Mouse (Mus musculus) hindbrain, embryonic 14.5 days (tissue): ENCODE measurements at regions not wholly inside any gene's neighbourhood (a gene's known extent, or its start where the extent isn't known, plus 50 kb on each side); places are given as distances from the start of the nearest gene placed in this dataset.
"Not testable (repeated sequence)": the region's sequence is repeated elsewhere in the genome, so short reads cannot be mapped to it uniquely, and the experiment has no call there.

ENCODE experiments used
- ATAC-seq: fragments of 200-750 bp; cut with Nextera tagmentation; 2 replicates; pipeline ENCODE4 v1.8.0; 2017; ENCODE audit warnings: moderate number of reproducible peaks, mild to moderate bottlenecking, moderate TSS enrichment, moderate library complexity; ENCODE audit not compliant: low FRiP score
- DNase-seq: peaks from one replicate; pipeline ENCODE4 v3.0.0-alpha.2; 2015; ENCODE audit warnings: low spot score
- H3K27ac ChIP-seq: fragments of 300-500 bp; sonication (generic); 2 replicates; pipeline ENCODE4 v1.5.1; 2014; ENCODE audit warnings: mild to moderate bottlenecking, moderate library complexity
- H3K27me3 ChIP-seq: fragments of 300-500 bp; sonication (generic); 2 replicates; pipeline ENCODE4 v1.6.1; 2014; ENCODE audit warnings: mild to moderate bottlenecking, low read length, mixed read lengths; ENCODE audit not compliant: control insufficient read depth, insufficient read depth
- H3K36me3 ChIP-seq: fragments of 300-500 bp; sonication (generic); replicated peaks from 2 replicates; pipeline ENCODE4 v1.6.1; 2014; ENCODE audit not compliant: control insufficient read depth, insufficient read depth
- H3K4me1 ChIP-seq: fragments of 300-500 bp; sonication (generic); replicated peaks from 2 replicates; pipeline ENCODE4 v1.6.1; 2014; ENCODE audit warnings: antibody characterized with exemption, low read length, mixed read lengths; ENCODE audit not compliant: control insufficient read depth, insufficient read depth
- H3K4me2 ChIP-seq: fragments of 300-500 bp; sonication (generic); replicated peaks from 2 replicates; pipeline ENCODE4 v1.6.1; 2014; ENCODE audit warnings: mild to moderate bottlenecking, moderate library complexity
- H3K4me3 ChIP-seq: fragments of 300-500 bp; sonication (generic); replicated peaks from 2 replicates; pipeline ENCODE4 v1.5.1; 2014; ENCODE audit warnings: mild to moderate bottlenecking, low read length
- H3K9ac ChIP-seq: fragments of 300-500 bp; sonication (generic); 2 replicates; pipeline ENCODE4 v1.6.1; 2014
- H3K9me3 ChIP-seq: fragments of 300-500 bp; sonication (generic); 2 replicates; pipeline ENCODE4 v1.6.1; 2016; ENCODE audit warnings: low read length; ENCODE audit not compliant: control insufficient read depth
- WGBS: fragments of 180-500 bp; shearing (Covaris S2); extraction: QIAGEN DNeasy Blood & Tissue Kit; methylation state at CpG from one replicate; pipeline ENCODE4 v1.1.7; 2014; 5-methylcytosine and 5-hydroxymethylcytosine counted together

GRCm38 (mm10) chrX:93059533-93059932, 226.7 kb upstream of the Arx start:
- ATAC-seq = no peak
- no peaks in the 10 kb centered on the region for H3K36me3 ChIP-seq
- WGBS = 75% methylated on average over 4 of the region's 4 CpGs
- H3K27me3 ChIP-seq = no peaks in the 10 kb centered on the region
- no peak overlapping the region for H3K4me2 ChIP-seq
- H3K4me1 ChIP-seq = no peaks in the 10 kb centered on the region
- no peak for DNase-seq
- H3K9me3 ChIP-seq = no peaks in the 10 kb centered on the region
- no peak overlapping the region for H3K9ac ChIP-seq
- no peak overlapping the region for H3K27ac ChIP-seq
- no peak overlapping the region for H3K4me3 ChIP-seq

DNA sequence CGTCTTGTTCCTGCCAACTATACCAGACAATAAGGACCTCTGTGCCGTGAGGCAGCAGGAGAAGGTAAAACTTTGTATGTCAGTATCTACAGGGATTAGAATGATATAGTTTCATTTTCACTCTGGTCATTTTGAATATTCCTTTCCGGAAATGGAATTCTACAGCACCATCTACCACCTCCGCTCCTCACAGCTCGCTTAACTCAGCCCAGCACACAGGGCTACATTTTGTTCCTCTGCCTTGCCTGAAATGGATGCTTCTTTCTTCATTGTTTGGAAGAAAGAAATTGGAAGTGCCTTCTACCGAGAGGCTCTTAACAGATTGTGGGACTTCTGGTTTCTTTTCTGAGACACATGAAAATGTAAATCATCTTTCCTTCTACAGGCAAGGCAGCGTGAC, 217.4 kb upstream of the Arx start:
- H3K4me2 ChIP-seq = no peak overlapping the region
- ATAC-seq = no peak
- H3K9ac ChIP-seq = no peak overlapping the region
- no peaks in the 10 kb centered on the region for H3K9me3 ChIP-seq
- WGBS = 66% methylated on average over 7 of the region's 7 CpGs
- H3K27ac ChIP-seq = no peak overlapping the region
- no peaks in the 10 kb centered on the region for H3K27me3 ChIP-seq
- H3K36me3 ChIP-seq = no peaks in the 10 kb centered on the region
- H3K4me3 ChIP-seq = no peak overlapping the region
- no peaks in the 10 kb centered on the region for H3K4me1 ChIP-seq
- no peak for DNase-seq

- WGBS = 18% methylated on average over 13 of the region's 13 CpGs
- H3K9ac ChIP-seq = 0 out of 2 replicates have a peak overlapping the region, but pooled peaks have one; percentile 20
- H3K4me1 ChIP-seq = no peaks in the 10 kb centered on the region
- peak; percentile 65; the same call in 1 of the 2 replicates for ATAC-seq
- H3K27ac ChIP-seq = no peak overlapping the region
- H3K9me3 ChIP-seq = no peaks in the 10 kb centered on the region
- no peak overlapping the region for H3K4me3 ChIP-seq
- no peaks in the 10 kb centered on the region for H3K27me3 ChIP-seq
- peak; percentile 78 for DNase-seq
- peak overlapping the region; percentile 48 for H3K4me2 ChIP-seq
- H3K36me3 ChIP-seq = no peaks in the 10 kb centered on the region
Measured at GRCm38 (mm10) chrX:93069569-93070289, 216.5 kb upstream of the Arx start.

GRCm38 (mm10) chrX:93070290-93070611, 216.0 kb upstream of the Arx start:
- Histone ChIP-seq H3K9me3 (no peaks in the 10 kb centered on the region), H3K9ac (0 out of 2 replicates have a peak overlapping the region, but pooled peaks have one; percentile 20), H3K27ac (no peak overlapping the region), H3K4me3 (no peak overlapping the region), H3K36me3 (no peaks in the 10 kb centered on the region), H3K27me3 (no peaks in the 10 kb centered on the region), H3K4me2 (peak overlapping the region; percentile 48), H3K4me1 (no peaks in the 10 kb centered on the region)
- 43% methylated on average over 5 of the region's 5 CpGs for WGBS
- DNase-seq (no peak), ATAC-seq (peak; percentile 59; the same call in 1 of the 2 replicates)

DNA sequence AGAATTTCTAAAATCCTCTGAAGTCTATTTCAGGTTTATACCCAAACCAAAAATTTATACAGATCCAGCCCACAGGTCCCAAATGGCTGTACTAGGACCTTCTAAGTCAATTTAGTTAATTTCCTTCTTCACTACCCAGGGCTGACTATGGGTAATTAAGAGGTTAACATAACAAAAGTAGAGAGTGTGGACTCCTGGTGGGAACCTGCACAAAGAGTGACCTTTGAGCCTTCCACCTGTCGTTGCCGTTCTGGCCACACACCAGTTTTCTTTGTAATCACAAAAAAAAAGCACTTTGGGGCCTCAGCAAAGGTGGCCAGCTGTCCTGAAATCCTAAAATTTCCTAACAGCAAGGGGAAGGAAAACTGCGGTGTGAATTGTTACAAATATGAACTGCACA, 197.3 kb upstream of the Arx start:
- Histone ChIP-seq H3K27ac (no peak overlapping the region), H3K9ac (no peak overlapping the region), H3K27me3 (no peaks in the 10 kb centered on the region), H3K36me3 (no peaks in the 10 kb centered on the region), H3K9me3 (no peaks in the 10 kb centered on the region), H3K4me3 (no peak overlapping the region), H3K4me1 (no peaks in the 10 kb centered on the region), H3K4me2 (no peak overlapping the region)
- DNase-seq = no peak
- 21% methylated on average over 3 of the region's 3 CpGs for WGBS
- no peak for ATAC-seq

DNA sequence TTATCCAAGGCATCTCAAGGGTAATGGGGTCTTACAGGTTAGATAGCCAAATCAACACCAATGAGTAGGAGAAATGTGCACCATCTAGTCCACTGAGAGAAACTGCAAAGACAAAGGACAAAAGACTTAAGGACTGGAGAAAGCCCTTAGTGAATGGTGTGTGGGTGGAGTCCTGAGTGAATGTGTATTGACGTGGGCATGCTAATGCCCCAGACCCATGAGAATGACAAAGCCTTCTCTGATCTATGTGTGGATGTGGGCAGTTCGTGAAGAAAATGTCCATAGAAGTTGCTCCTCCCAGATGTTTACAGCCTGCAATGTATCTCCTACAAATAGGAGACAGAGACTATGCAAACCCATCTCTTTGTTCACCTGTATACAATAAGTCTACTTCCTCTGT, 188.7 kb upstream of the Arx start:
- no peak for DNase-seq

GRCm38 (mm10) chrX:93107930-93108567, 178.2 kb upstream of the Arx start:
- H3K4me3 ChIP-seq = no peak overlapping the region
- whole genome bisulfite sequencing = 63% methylated on average over 4 of the region's 4 CpGs
- H3K9me3 ChIP-seq = no peaks in the 10 kb centered on the region
- H3K27me3 ChIP-seq = no peaks in the 10 kb centered on the region
- DNase-seq (no peak), ATAC-seq (no peak)
- H3K4me2 ChIP-seq = no peak overlapping the region
- no peak overlapping the region for H3K27ac ChIP-seq
- no peaks in the 10 kb centered on the region for H3K4me1 ChIP-seq
- no peaks in the 10 kb centered on the region for H3K36me3 ChIP-seq
- no peak overlapping the region for H3K9ac ChIP-seq

More for the DNA sequence above, 188.7 kb upstream of the Arx start:
- Histone ChIP-seq H3K36me3 (no peaks in the 10 kb centered on the region), H3K9ac (no peak overlapping the region), H3K27me3 (no peaks in the 10 kb centered on the region), H3K9me3 (no peaks in the 10 kb centered on the region), H3K4me3 (no peak overlapping the region), H3K27ac (no peak overlapping the region), H3K4me2 (no peak overlapping the region), H3K4me1 (no peaks in the 10 kb centered on the region)
- 43% methylated on average over 2 of the region's 2 CpGs for WGBS
- ATAC-seq = no peak

DNA sequence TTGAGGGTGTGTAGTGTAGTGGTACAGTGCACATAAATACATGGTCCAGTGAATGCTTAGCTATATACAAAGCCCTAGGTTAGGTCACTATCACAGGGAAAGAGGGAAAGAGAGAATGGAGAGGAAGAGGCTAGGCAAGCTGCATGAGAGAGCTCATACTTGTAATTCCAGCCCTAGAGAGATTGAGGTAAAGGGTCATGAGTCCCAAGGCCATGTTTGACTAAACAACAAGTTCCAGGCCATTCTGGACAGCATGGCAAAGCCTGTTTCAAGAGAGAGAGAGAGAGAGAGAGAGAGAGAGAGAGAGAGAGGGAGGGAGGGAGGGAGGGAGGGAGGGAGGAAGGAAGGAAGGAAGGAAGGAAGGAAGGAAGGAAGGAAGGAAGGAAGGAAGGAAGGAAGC, 131.9 kb upstream of the Arx start:
- not testable (repeated sequence) for ATAC-seq

GRCm38 (mm10) chrX:93159105-93159504, 127.1 kb upstream of the Arx start:
- Histone ChIP-seq H3K4me1 (no peaks in the 10 kb centered on the region), H3K4me3 (no peak overlapping the region), H3K36me3 (no peaks in the 10 kb centered on the region), H3K9ac (no peak overlapping the region), H3K4me2 (no peak overlapping the region), H3K27me3 (no peaks in the 10 kb centered on the region), H3K27ac (no peak overlapping the region), H3K9me3 (no peaks in the 10 kb centered on the region)
- no peak for DNase-seq
- ATAC-seq = no peak

More for the DNA sequence above, 131.9 kb upstream of the Arx start:
- H3K4me1 ChIP-seq, H3K27ac ChIP-seq, H3K4me2 ChIP-seq, H3K4me3 ChIP-seq, H3K9ac ChIP-seq, H3K9me3 ChIP-seq, H3K36me3 ChIP-seq, H3K27me3 ChIP-seq, DNase-seq: not testable (repeated sequence)
